Mouse (Mus musculus) liver, embryonic 14.5 days (tissue): ENCODE measurements at regions not wholly inside any gene's neighbourhood (a gene's known extent, or its start where the extent isn't known, plus 50 kb on each side); places are given as distances from the start of the nearest gene placed in this dataset.

ENCODE experiments used
- ATAC-seq: fragments of 200-750 bp; cut with Nextera tagmentation; 2 replicates; pipeline ENCODE4 v1.8.0; 2017; ENCODE audit warnings: moderate number of reproducible peaks, mild to moderate bottlenecking, moderate library complexity; ENCODE audit not compliant: insufficient read depth
- DNase-seq, 3 experiments: peaks; one replicate each; pipeline ENCODE4 v3.0.0-alpha.2; 2012 to 2013; ENCODE audit warnings: low read depth in 3 of 3, low spot score in 3 of 3
- H3K27ac ChIP-seq: fragments of 300-500 bp; sonication (generic); 2 replicates; pipeline ENCODE4 v1.5.1; 2014; ENCODE audit warnings: moderate library complexity, mild to moderate bottlenecking, control low read depth, inconsistent platforms
- H3K27me3 ChIP-seq: fragments of 300-500 bp; sonication (generic); 2 replicates; pipeline ENCODE4 v1.6.1; 2014; ENCODE audit warnings: mild to moderate bottlenecking, low read length, moderate library complexity; ENCODE audit not compliant: control insufficient read depth, insufficient read depth
- H3K36me3 ChIP-seq: fragments of 300-500 bp; sonication (generic); replicated peaks from 2 replicates; pipeline ENCODE4 v1.6.1; 2014; ENCODE audit warnings: low read depth; ENCODE audit not compliant: control insufficient read depth, insufficient read depth
- H3K4me1 ChIP-seq, 2 experiments: fragments of 200-500 bp in 1 of 2; fragments of 300-500 bp in 1 of 2; sonication (generic) in 1 of 2; replicated peaks; 2 replicates each; pipeline ENCODE4 v1.6.1; 2012 to 2014; ENCODE audit warnings: antibody characterized with exemption in 1 of 2, inconsistent platforms in 1 of 2, low read length in 1 of 2; ENCODE audit not compliant: control insufficient read depth in 2 of 2, insufficient read depth in 2 of 2
- H3K4me2 ChIP-seq: fragments of 300-500 bp; sonication (generic); 2 replicates; pipeline ENCODE4 v1.6.1; 2014; ENCODE audit warnings: low read depth, mild to moderate bottlenecking, control low read depth, moderate library complexity
- H3K4me3 ChIP-seq, 2 experiments: fragments of 200-500 bp in 1 of 2; fragments of 300-500 bp in 1 of 2; sonication (generic) in 1 of 2; 2 replicates each; pipeline ENCODE4 v1.5.1; 2012 to 2014; ENCODE audit warnings: low read depth in 2 of 2, low read length in 2 of 2, mild to moderate bottlenecking in 2 of 2, control low read depth in 1 of 2, inconsistent platforms in 1 of 2, moderate library complexity in 1 of 2; ENCODE audit not compliant: insufficient read depth in 1 of 2
- H3K9ac ChIP-seq: fragments of 300-500 bp; sonication (generic); replicated peaks from 2 replicates; pipeline ENCODE4 v1.6.1; 2014; ENCODE audit warnings: mild to moderate bottlenecking, control low read depth, moderate library complexity
- H3K9me3 ChIP-seq: fragments of 300-500 bp; sonication (generic); 2 replicates; pipeline ENCODE4 v1.6.1; 2016; ENCODE audit warnings: low read length, mixed read lengths; ENCODE audit not compliant: control insufficient read depth
- CTCF ChIP-seq: IDR thresholded peaks from 2 replicates; pipeline ENCODE4 v1.5.1; 2016; ENCODE audit warnings: antibody characterized with exemption, low read depth, control low read depth
- EP300 ChIP-seq: IDR thresholded peaks from 2 replicates; pipeline ENCODE4 v1.6.1; 2016; ENCODE audit warnings: antibody characterized with exemption, low read depth
- WGBS: fragments of 180-500 bp; shearing (Covaris S2); extraction: QIAGEN DNeasy Blood & Tissue Kit; methylation state at CpG from one replicate; pipeline ENCODE4 v1.1.7; 2014; ENCODE audit not compliant: insufficient replicate concordance; 5-methylcytosine and 5-hydroxymethylcytosine counted together

- Histone ChIP-seq H3K4me2 (no peak overlapping the region), H3K9me3 (no peaks in the 10 kb centered on the region), H3K27ac (no peak overlapping the region), H3K4me3 (no peak overlapping the region), H3K36me3 (no peaks in the 10 kb centered on the region), H3K27me3 (no peaks in the 10 kb centered on the region), H3K9ac (no peak overlapping the region), H3K4me1 (no peaks in the 10 kb centered on the region)
- no peak for ATAC-seq
- no peak for DNase-seq
- TF ChIP-seq CTCF (peak; percentile 63), EP300 (no peak)
- WGBS, result 7% methylated on average over 3 of the region's 3 CpGs
Observed at GRCm38 (mm10) chr4:149838682-149839081, 64.6 kb upstream of the Slc25a33 start.

- WGBS, result 51% methylated on average over 9 of the region's 9 CpGs
- no peak overlapping the region for H3K27ac ChIP-seq
- ATAC-seq (no peak), DNase-seq (no peak)
- no peaks in the 10 kb centered on the region for H3K27me3 ChIP-seq
- no peak overlapping the region for H3K4me2 ChIP-seq
- no peaks in the 10 kb centered on the region for H3K9me3 ChIP-seq
- TF ChIP-seq EP300, result no peak
- TF ChIP-seq CTCF, result no peak
- no peaks in the 10 kb centered on the region for H3K4me1 ChIP-seq
- H3K36me3 ChIP-seq, result no peaks in the 10 kb centered on the region
- no peak overlapping the region for H3K9ac ChIP-seq
- no peak overlapping the region for H3K4me3 ChIP-seq
Observed at GRCm38 (mm10) chr4:149834646-149835156, 60.6 kb upstream of the Slc25a33 start.

DNA sequence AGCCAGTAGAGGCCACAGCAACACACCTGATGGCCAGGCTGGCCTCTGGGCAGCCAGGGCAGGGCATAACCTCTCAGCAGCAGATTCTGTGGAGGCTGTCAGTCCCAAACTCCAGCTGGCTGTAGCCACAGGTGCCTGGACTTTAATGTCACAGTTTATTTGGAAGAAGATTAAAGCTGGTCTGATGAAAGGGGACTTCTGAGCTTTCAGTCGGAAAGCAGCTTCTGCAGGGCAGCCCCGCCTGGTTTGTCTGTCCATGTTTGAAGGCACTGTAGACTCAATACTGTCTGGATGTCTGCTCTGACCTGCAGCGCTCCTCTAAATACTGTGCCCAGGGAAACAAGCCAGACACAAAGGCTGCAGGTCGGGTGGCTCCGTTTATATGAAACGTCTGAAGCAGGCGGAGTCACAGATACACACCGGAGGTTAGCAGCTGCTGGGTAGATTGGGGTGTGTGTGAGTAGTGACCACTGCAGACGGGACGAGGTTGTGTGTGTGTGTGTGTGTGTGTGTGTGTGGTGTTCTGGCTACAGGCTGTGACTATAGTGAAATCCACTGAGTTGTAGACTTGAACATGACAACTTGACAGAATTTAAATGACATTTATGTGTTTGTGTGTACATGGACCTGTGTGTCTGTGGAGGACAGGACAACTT is 58.5 kb upstream of the Slc25a33 start:
- H3K4me3 ChIP-seq, result no peak overlapping the region
- no peak for ATAC-seq
- 45% methylated on average over 10 of the region's 10 CpGs for WGBS
- no peak overlapping the region for H3K9ac ChIP-seq
- no peaks in the 10 kb centered on the region for H3K36me3 ChIP-seq
- no peaks in the 10 kb centered on the region for H3K9me3 ChIP-seq
- no peaks in the 10 kb centered on the region for H3K4me1 ChIP-seq
- TF ChIP-seq EP300 (no peak), CTCF (no peak)
- DNase-seq, result no peak
- H3K27me3 ChIP-seq, result no peaks in the 10 kb centered on the region
- no peak overlapping the region for H3K27ac ChIP-seq
- H3K4me2 ChIP-seq, result no peak overlapping the region

DNA sequence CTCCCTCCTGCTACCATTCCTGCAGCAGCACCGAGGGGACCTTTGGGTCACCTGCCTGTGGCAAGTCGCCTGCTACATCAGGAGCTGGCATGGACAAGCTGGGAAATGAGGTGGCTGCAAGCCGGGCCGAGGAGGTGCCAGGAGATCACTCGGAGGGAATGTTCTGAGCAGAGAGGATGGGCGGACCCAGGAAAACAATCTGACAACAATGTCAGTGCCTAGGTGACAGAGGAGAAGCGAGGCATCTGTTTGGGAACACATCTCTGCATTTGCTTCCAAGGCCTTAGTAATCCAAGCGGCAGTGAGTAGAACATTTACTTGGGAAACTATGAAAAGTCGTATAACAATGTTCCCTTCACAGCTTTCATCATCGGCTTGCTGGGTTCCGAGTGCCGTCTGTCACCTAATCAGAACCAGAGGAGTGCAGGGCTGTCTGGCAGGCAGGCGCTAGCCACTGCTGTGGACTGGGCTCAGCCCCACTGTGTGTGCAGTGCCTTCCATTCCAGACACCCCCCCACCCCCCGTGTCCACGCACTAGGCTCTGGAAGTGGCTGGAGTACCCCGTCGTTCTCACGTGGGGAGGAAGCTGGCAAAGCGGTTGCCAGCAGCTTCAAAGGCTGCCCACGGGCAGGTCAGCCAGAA is 56.6 kb upstream of the Slc25a33 start:
- Histone ChIP-seq H3K27me3 (no peaks in the 10 kb centered on the region), H3K9me3 (no peaks in the 10 kb centered on the region), H3K4me1 (no peaks in the 10 kb centered on the region), H3K36me3 (no peaks in the 10 kb centered on the region), H3K4me2 (no peak overlapping the region), H3K9ac (no peak overlapping the region), H3K4me3 (no peak overlapping the region), H3K27ac (no peak overlapping the region)
- no peak for DNase-seq
- 61% methylated on average over 20 of the region's 20 CpGs for WGBS
- TF ChIP-seq EP300, result no peak
- no peak for TF ChIP-seq CTCF
- no peak for ATAC-seq

- ATAC-seq (no peak), DNase-seq (no peak)
- H3K36me3 ChIP-seq, result no peaks in the 10 kb centered on the region
- H3K9ac ChIP-seq, result no peak overlapping the region
- H3K27me3 ChIP-seq, result no peaks in the 10 kb centered on the region
- H3K27ac ChIP-seq, result no peak overlapping the region
- TF ChIP-seq CTCF, result no peak
- no peak overlapping the region for H3K4me2 ChIP-seq
- H3K4me3 ChIP-seq, result no peak overlapping the region
- WGBS, result 65% methylated on average over 4 of the region's 4 CpGs
- H3K9me3 ChIP-seq, result no peaks in the 10 kb centered on the region
- H3K4me1 ChIP-seq, result no peaks in the 10 kb centered on the region
Observed at GRCm38 (mm10) chr4:149829964-149830363, 55.9 kb upstream of the Slc25a33 start.
